Mouse (Mus musculus): ENCODE measurements around the gene Grik3.

Grik3 gene

GRCm38 (mm10) chr4:125548190-125548589, 57.7 kb downstream of the Grik3 start:
- no peak for DNase-seq

DNA sequence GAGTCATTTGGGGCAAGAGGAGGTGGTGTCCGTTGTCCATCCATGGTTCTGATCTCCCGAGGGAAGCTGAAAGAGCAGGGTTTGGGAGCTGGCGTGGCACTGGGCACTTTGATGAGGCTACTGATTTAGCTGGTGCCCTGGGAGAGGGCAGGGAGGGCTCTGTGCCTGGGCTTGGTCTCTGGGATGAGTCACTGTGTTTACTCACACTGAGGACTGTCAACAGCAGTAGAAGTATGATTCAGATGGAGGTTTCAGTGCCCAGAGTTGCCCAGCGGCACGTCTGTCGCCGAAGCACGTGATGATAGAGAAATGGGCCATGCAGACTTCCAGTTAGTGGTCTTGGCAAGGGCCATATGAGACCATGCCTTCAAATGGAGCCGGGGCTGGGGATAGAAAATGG, 63.3 kb downstream of the Grik3 start:
- DNase-seq, result no peak

DNA sequence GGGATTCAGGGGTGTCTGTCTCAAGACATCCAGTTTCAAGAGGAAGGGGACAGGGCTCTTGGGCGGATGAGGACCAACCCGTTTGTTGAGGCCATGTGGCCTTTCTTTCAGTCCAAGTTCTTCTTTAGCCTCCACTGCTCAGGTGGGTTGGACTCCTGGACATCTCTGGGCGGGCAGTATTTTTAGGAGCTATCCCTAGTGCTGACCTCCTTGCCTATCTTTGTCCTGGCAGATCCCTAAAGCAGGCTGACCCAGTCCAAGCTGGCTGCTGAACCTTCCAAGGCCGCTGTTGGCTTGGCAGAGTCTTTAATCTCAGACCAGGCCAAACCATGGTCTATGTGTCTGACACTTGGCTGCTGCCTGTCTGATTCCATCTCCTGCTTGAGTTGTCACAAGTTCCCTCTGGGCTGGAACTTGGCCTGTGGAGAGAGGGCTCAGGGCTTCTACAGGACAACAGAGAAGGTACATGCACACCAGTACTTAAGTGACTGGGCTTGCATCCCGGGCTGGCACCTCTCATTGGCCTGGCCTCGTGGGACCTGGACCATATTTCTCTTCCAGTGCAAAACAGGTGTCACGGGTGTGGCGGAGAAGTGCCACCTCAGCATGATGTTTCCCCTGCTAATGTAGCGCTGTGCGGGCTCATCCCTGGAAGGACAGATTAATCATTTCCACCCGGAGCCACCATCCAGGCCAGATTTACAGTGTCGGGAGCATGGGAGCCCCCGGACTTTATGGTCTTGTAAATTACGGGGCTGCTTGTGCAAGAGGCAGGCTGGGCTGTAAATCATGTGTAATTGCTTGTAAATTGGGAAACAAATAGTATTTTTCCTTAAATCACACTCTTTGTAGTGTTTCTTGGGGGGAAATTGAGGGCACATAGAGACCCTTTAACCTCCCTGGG, 66.2 kb downstream of the Grik3 start:
- DNase-seq, result no peak

DNA sequence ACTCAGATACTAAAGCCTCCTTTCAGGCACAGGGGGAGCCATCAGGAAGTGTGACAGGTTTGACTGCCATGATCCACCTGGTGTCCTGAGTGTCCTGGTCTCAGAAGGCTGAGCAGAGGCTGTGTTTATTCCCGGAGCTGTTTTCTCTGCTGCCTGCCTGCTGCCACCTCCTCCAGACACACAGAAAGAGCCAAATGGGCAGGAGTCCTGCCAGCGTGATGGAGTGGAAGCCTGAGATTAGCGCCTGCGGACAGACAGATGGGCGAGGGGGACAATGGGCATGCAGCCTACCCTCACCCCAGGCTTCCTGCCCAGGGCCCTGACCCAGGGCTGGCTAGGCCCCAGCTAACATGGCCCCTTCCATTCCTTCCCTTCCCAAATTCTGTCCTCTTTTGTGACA, 69.1 kb downstream of the Grik3 start:
- no peak for DNase-seq

DNA sequence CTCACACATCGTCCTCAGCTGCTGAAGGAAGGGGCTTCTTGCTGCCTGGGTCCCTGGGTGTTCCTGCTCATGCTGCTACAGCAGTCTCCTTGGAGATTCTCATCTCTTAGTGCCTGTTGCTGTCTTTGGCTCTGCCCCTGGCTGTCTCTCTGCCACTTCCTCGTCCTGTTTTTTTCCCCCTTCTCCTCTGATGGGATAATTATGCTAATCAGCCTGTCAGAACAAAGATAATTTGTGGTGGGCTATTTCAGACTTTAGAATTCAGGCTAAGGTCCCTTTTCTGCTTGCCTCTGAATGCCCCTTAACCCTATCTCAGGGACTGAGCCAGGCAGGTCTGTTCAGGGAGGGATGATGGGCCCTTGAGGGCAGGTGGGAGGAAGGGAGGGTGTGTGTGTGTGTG, 70.3 kb downstream of the Grik3 start:
- DNase-seq, result no peak

DNA sequence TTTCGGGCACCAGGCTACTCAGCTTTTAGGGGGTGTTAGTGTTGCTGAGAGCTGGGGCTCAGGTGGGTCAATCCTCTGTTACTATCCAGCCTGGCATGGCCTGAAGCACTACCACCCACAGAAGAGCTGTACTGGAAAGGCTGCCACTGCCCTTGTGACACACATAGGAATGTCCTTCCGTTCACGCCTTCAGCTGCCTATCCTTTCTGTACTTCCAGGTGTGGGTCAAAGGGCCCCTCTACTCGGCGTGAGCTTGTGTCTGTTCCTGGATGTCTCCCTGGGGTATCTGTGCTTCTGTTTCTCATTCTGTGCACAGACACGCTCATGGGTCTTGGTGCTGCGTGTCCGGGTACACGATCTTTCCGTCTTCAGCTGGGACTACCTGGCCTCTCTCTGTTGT, 73.1 kb downstream of the Grik3 start:
- no peak for DNase-seq

DNA sequence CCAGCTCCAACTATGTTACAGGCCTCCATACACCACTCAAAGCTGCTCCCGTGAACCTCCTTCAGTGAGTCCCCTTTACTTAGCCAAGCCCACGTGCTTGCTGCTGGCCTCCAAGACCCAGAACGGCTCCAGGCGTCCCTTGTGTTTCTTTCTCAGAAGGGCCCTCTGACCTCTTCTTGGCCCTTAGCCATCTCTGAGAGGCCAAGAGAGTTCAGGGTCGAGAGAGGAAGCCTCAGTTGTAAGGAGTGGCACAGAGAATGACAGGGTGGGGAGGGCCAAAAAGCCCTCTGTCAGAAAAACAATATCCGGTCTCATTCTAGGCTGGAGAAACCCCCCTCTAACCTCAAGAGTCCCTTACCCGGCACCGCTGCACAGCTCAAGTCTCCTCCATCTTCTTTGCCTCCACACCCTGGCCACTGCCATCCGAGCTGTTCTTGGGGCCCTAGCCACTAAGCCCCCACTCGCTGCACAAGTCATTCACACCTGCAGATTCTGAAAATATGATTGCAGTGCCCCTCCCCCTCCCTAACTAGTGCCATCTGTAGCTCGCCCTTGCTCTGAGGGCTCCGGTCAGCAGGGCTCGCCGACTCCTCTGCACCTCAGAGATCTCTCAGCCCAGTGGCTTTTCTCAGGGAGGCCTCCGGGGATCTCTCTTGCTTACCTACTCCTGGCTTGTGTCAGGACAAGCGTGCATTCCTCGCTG, 73.7 kb downstream of the Grik3 start:
- no peak for DNase-seq

- DNase-seq, result no peak
Measured at GRCm38 (mm10) chr4:125565711-125566439, 75.4 kb downstream of the Grik3 start.

DNA sequence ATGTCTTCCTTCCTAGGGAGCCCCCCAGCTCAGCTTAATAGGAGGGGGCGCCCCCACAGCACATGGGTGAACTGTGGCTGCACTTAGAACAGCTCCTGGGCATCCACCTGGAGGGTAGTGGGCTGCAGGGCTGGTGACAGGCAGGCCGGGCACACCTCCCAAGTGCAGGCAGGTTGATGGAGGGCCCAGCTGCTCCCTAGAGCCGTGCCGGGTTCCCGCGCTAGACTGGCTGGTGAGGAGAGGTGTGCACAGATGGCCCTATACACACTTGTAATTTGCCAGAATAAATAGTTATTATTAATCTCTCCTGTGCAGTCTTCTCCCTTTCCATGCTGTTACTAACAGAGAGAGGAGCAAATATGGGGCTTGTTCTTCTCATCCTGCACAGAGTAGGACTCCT, 77.7 kb downstream of the Grik3 start:
- DNase-seq, result no peak

- DNase-seq, result no peak
Measured at GRCm38 (mm10) chr4:125571651-125572311, 81.3 kb downstream of the Grik3 start.

- no peak for DNase-seq
Measured at GRCm38 (mm10) chr4:125572312-125572663, 81.8 kb downstream of the Grik3 start.

- DNase-seq, result no peak
Measured at GRCm38 (mm10) chr4:125573000-125573399, 82.5 kb downstream of the Grik3 start.

- DNase-seq, result no peak
Measured at GRCm38 (mm10) chr4:125573951-125574675, 83.6 kb downstream of the Grik3 start.

DNA sequence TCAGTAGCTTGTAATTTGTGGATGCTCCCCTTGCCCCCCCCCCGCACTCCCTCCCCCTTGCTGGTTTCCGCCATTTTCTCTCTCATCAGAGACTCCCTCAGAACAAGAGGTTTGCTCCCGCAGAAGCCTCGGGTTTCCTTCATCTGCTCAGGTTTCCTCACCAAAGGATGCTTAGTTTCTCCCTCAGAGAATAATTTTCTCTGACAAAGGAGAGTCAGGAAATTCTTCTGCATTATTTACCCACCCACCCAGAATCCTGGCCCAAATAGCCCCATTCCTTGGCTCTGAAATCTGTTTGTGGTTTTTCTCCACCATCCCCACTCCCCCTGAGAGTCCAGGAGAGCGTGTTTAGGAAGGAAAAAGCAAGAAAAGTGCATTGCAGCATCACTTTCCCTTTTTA, 89.8 kb downstream of the Grik3 start:
- DNase-seq, result no peak

DNA sequence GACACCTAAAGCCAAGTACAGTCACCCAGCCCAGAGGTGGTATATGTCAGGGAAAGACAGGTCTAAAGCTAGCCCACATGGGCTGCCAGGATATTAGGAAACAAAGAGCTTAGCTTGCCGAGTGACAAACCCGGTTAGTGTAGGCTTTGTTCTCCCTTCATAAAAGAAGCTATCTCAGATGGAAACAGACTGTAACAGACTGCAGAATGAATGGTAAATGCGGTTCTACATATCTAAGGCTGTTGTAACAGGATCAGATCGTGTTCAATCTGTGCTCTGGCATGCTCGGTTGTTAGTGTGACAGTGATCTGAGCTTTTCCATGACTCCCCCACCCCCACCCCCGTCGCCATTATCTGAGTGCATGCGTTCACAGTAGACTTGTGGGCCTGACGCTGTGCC, 92.8 kb downstream of the Grik3 start:
- peak; percentile 34 for DNase-seq

GRCm38 (mm10) chr4:125583935-125584334, 93.4 kb downstream of the Grik3 start:
- no peak for DNase-seq

GRCm38 (mm10) chr4:125584676-125585075, 94.2 kb downstream of the Grik3 start:
- DNase-seq, result no peak

DNA sequence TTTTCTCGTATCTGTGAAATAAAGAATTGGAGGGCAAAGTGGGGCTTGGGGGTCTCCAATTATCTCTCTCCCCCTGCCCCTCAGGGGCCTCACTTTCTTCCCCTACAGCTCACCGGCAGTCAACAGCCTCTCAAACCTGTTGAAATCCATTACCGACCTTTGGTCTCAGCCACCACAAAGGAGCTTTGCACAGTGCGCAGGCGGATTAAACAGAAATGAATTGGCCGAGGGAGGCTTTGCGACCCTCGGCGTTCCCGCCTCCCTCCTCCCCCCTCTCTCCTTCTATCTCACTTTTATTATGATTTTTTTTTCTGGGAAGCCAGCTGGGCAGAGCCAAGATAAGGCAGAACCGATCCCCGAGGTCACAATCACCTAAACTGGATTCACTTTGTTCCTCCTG, 97.1 kb downstream of the Grik3 start:
- no peak for DNase-seq

- no peak for DNase-seq
Measured at GRCm38 (mm10) chr4:125590241-125590919, 99.9 kb downstream of the Grik3 start.

DNA sequence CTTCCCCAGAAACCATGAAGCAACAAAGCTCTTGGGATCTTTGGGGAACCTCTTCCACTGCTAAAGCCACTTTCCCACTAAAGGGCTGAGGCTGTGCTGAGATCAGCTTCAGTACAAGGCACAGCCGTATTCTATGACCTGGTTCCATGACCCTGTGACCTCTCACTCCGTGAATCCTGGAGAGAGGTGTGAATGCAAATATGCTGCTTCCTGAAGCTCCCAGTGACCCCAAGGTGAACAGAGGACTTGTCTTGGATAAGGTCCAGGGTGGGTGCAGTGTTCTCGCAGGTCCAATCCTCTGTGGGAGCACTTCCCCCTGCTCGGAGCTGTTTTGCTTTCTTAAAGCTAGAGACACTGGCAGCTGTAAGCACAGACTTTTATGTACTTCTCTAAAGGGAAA, 102.2 kb downstream of the Grik3 start:
- no peak for DNase-seq

GRCm38 (mm10) chr4:125595011-125595410, 104.5 kb downstream of the Grik3 start:
- no peak for DNase-seq

DNA sequence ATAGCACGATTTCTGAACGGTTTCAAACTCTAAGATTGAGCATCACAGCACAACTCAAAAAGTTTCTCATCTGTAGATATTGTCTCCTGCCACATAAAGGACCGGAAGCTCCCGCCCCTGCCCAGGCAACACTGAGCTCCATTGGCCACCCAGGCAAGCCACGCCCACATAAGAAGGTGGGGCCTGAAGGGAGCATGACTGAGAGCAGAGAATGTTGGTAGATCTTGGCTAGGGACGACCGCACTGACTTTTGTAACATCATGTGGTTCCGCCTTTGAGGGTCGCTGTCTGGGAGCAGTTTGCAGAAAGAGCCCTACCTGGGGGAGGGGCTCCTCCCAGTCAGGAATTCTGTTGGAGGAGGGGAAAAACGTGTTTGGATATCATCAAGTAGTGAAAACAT, 108.2 kb downstream of the Grik3 start:
- no peak for DNase-seq
